Mouse (Mus musculus) neural tube, embryonic 11.5 days (tissue): ENCODE data around the gene Slc22a22. TPM values are rescaled to one million over a fixed set of nuclear protein-coding genes. Genes with fewer than 3 reads are reported as not detected.
"Not testable (repeated sequence)": the region's sequence is repeated elsewhere in the genome, so short reads cannot be mapped to it uniquely, and the experiment has no call there.

Source experiments
- ATAC-seq: fragments of 200-750 bp; cut with Nextera tagmentation; 2 replicates; pipeline ENCODE4 v1.8.0; 2017; ENCODE audit warnings: moderate number of reproducible peaks, mild to moderate bottlenecking, moderate TSS enrichment, moderate library complexity; ENCODE audit not compliant: insufficient read depth, low FRiP score, low TSS enrichment
- DNase-seq: peaks from one replicate; pipeline ENCODE4 v3.0.0-alpha.2; 2015; ENCODE audit warnings: low spot score
- H3K27ac ChIP-seq: fragments of 300-500 bp; sonication (generic); 2 replicates; pipeline ENCODE4 v1.5.1; 2014; ENCODE audit warnings: low read depth, mild to moderate bottlenecking, low read length
- H3K27me3 ChIP-seq: fragments of 300-500 bp; sonication (generic); 2 replicates; pipeline ENCODE4 v1.6.1; 2014; ENCODE audit warnings: mild to moderate bottlenecking, low read length, mixed read lengths; ENCODE audit not compliant: control insufficient read depth, insufficient read depth
- H3K36me3 ChIP-seq: fragments of 300-500 bp; sonication (generic); 2 replicates; pipeline ENCODE4 v1.6.1; 2014; ENCODE audit warnings: mild to moderate bottlenecking, low read length, moderate library complexity, mixed read lengths; ENCODE audit not compliant: control insufficient read depth, insufficient read depth
- H3K4me1 ChIP-seq: fragments of 300-500 bp; sonication (generic); 2 replicates; pipeline ENCODE4 v1.6.1; 2014; ENCODE audit warnings: low read length, mixed read lengths; ENCODE audit not compliant: control insufficient read depth, insufficient read depth
- H3K4me2 ChIP-seq: fragments of 300-500 bp; sonication (generic); 2 replicates; pipeline ENCODE4 v1.6.1; 2014; ENCODE audit warnings: low read depth, mild to moderate bottlenecking, moderate library complexity
- H3K4me3 ChIP-seq: fragments of 300-500 bp; sonication (generic); 2 replicates; pipeline ENCODE4 v1.5.1; 2014; ENCODE audit warnings: low read depth, low read length
- H3K9ac ChIP-seq: fragments of 300-500 bp; sonication (generic); 2 replicates; pipeline ENCODE4 v1.6.1; 2014; ENCODE audit warnings: mild to moderate bottlenecking, low read length
- H3K9me3 ChIP-seq: fragments of 300-500 bp; sonication (generic); 2 replicates; pipeline ENCODE4 v1.6.1; 2016; ENCODE audit warnings: low read length; ENCODE audit not compliant: control insufficient read depth
- WGBS: fragments of 180-500 bp; shearing (Covaris S2); extraction: QIAGEN DNeasy Blood & Tissue Kit; methylation state at CpG from one replicate; pipeline ENCODE4 v1.1.7; 2014; 5-methylcytosine and 5-hydroxymethylcytosine counted together
- polyA plus RNA-seq: library from polyadenylated mRNA; unstranded; fragments of >200 nt; fragmentation: Nextera tagmentation; extraction: Ambion mirVana; gene quantifications from 2 replicates; pipeline ENCODE4 v1.2.1, GENCODE M21; 2014

Gene Slc22a22
- polyA plus RNA-seq, 1 experiment from 2014 or later: not detected

GRCm38 (mm10) chr15:57316486-57316885 is 160.9 kb downstream of the Slc22a22 start:
- no peak overlapping the region for H3K4me2 ChIP-seq
- DNase-seq (no peak), ATAC-seq (no peak)
- H3K27me3 ChIP-seq: no peaks in the 10 kb centered on the region
- H3K9me3 ChIP-seq: no peaks in the 10 kb centered on the region
- no peak overlapping the region for H3K9ac ChIP-seq
- WGBS: 80% methylated on average over 2 of the region's 2 CpGs
- no peaks in the 10 kb centered on the region for H3K4me1 ChIP-seq
- no peaks in the 10 kb centered on the region for H3K36me3 ChIP-seq
- H3K27ac ChIP-seq: no peak overlapping the region
- no peak overlapping the region for H3K4me3 ChIP-seq

- Histone ChIP-seq H3K9ac (no peak overlapping the region), H3K36me3 (no peaks in the 10 kb centered on the region), H3K9me3 (no peaks in the 10 kb centered on the region), H3K27ac (no peak overlapping the region), H3K4me3 (no peak overlapping the region), H3K4me1 (no peaks in the 10 kb centered on the region), H3K27me3 (no peaks in the 10 kb centered on the region), H3K4me2 (no peak overlapping the region)
- WGBS: 81% methylated on average over 1 of the region's 1 CpGs
- ATAC-seq: no peak
- DNase-seq: no peak
These were observed 174.7 kb downstream of the Slc22a22 start for GRCm38 (mm10) chr15:57302710-57303109.

- 63% methylated on average over 1 of the region's 1 CpGs for WGBS
- Histone ChIP-seq H3K36me3 (no peaks in the 10 kb centered on the region), H3K4me3 (no peak overlapping the region), H3K9ac (no peak overlapping the region), H3K4me2 (no peak overlapping the region), H3K27ac (no peak overlapping the region), H3K27me3 (no peaks in the 10 kb centered on the region), H3K9me3 (no peaks in the 10 kb centered on the region), H3K4me1 (no peaks in the 10 kb centered on the region)
- no peak for DNase-seq
- ATAC-seq: no peak
These were observed 198.9 kb downstream of the Slc22a22 start for GRCm38 (mm10) chr15:57278505-57278904.

- Histone ChIP-seq H3K27ac (no peak overlapping the region), H3K4me2 (no peak overlapping the region), H3K4me1 (no peaks in the 10 kb centered on the region), H3K9ac (no peak overlapping the region), H3K27me3 (no peaks in the 10 kb centered on the region), H3K9me3 (no peaks in the 10 kb centered on the region), H3K4me3 (no peak overlapping the region), H3K36me3 (no peaks in the 10 kb centered on the region)
- DNase-seq: no peak
- ATAC-seq: no peak
These were observed 201.0 kb downstream of the Slc22a22 start for GRCm38 (mm10) chr15:57276411-57276810.

- H3K4me2 ChIP-seq, H3K27ac ChIP-seq, H3K9ac ChIP-seq, ATAC-seq, H3K9me3 ChIP-seq, DNase-seq, H3K36me3 ChIP-seq, H3K4me3 ChIP-seq, H3K27me3 ChIP-seq, H3K4me1 ChIP-seq: not testable (repeated sequence)
- 88% methylated on average over 1 of the region's 1 CpGs for WGBS
These were observed 237.4 kb downstream of the Slc22a22 start for GRCm38 (mm10) chr15:57240061-57240460.

- H3K4me2 ChIP-seq: no peak overlapping the region
- H3K27me3 ChIP-seq: no peaks in the 10 kb centered on the region
- no peaks in the 10 kb centered on the region for H3K9me3 ChIP-seq
- no peak for DNase-seq
- no peak overlapping the region for H3K27ac ChIP-seq
- no peaks in the 10 kb centered on the region for H3K36me3 ChIP-seq
- no peak overlapping the region for H3K4me3 ChIP-seq
- no peak overlapping the region for H3K9ac ChIP-seq
- no peak for ATAC-seq
- H3K4me1 ChIP-seq: no peaks in the 10 kb centered on the region
These were observed 247.0 kb downstream of the Slc22a22 start for GRCm38 (mm10) chr15:57230439-57230838.

GRCm38 (mm10) chr15:57205315-57205714 is 272.1 kb downstream of the Slc22a22 start:
- ATAC-seq (no peak), DNase-seq (no peak)
- no peak overlapping the region for H3K4me3 ChIP-seq
- no peak overlapping the region for H3K4me2 ChIP-seq
- no peak overlapping the region for H3K9ac ChIP-seq
- no peaks in the 10 kb centered on the region for H3K27me3 ChIP-seq
- no peaks in the 10 kb centered on the region for H3K9me3 ChIP-seq
- H3K4me1 ChIP-seq: no peaks in the 10 kb centered on the region
- 79% methylated on average over 3 of the region's 3 CpGs for WGBS
- no peak overlapping the region for H3K27ac ChIP-seq
- no peaks in the 10 kb centered on the region for H3K36me3 ChIP-seq

- no peak overlapping the region for H3K4me2 ChIP-seq
- DNase-seq: no peak
These were observed 272.9 kb downstream of the Slc22a22 start for GRCm38 (mm10) chr15:57204444-57204930.

More at GRCm38 (mm10) chr15:57204444-57204930, 272.9 kb downstream of the Slc22a22 start:
- no peaks in the 10 kb centered on the region for H3K4me1 ChIP-seq
- no peaks in the 10 kb centered on the region for H3K27me3 ChIP-seq
- H3K36me3 ChIP-seq: no peaks in the 10 kb centered on the region
- no peak overlapping the region for H3K4me3 ChIP-seq
- no peaks in the 10 kb centered on the region for H3K9me3 ChIP-seq
- no peak overlapping the region for H3K27ac ChIP-seq
- ATAC-seq: no peak
- no peak overlapping the region for H3K9ac ChIP-seq
